Mouse (Mus musculus): Measurements from ENCODE around the gene Twf1. TPM values are rescaled to one million over a fixed set of nuclear protein-coding genes. Genes with fewer than 3 reads are reported as not detected.

The Twf1 gene
- polyA plus RNA-seq, 1 experiment from 2014 or later = 81.7 TPM

GRCm38 (mm10) chr15:94620909-94621308 lies 31.2 kb upstream of the Twf1 start:
- Histone ChIP-seq H3K27me3 (ENCODE audit: insufficient read depth, low read length) (no peaks in the 10 kb centered on the region), H3K27ac (ENCODE audit: low read depth) (no peak overlapping the region), H3K9ac (no peak overlapping the region), H3K9me3 (ENCODE audit: low read depth, low read length) (no peaks in the 10 kb centered on the region), H3K4me2 (no peak overlapping the region), H3K4me3 (ENCODE audit: low read depth, low read length) (no peak overlapping the region), H3K36me3 (ENCODE audit: insufficient read depth) (no peaks in the 10 kb centered on the region), H3K4me1 (ENCODE audit: insufficient read depth) (no peaks in the 10 kb centered on the region)
- ATAC-seq (ENCODE audit: insufficient read depth) (peak; percentile 68; the same call in 1 of the 2 replicates), DNase-seq (peak; percentile 9)
- TF ChIP-seq CTCF (IDR thresholded peaks at IDR 0.05; ENCODE audit: low read depth) = no peak

GRCm38 (mm10) chr15:94616036-94616435 lies 26.3 kb upstream of the Twf1 start:
- Histone ChIP-seq H3K4me3 (ENCODE audit: low read depth, low read length) (no peak overlapping the region), H3K9me3 (ENCODE audit: low read depth, low read length) (no peaks in the 10 kb centered on the region), H3K36me3 (ENCODE audit: insufficient read depth) (no peaks in the 10 kb centered on the region), H3K4me2 (no peak overlapping the region), H3K4me1 (ENCODE audit: insufficient read depth) (no peaks in the 10 kb centered on the region), H3K27me3 (ENCODE audit: insufficient read depth, low read length) (no peaks in the 10 kb centered on the region), H3K9ac (no peak overlapping the region), H3K27ac (ENCODE audit: low read depth) (no peak overlapping the region)
- TF ChIP-seq CTCF (IDR thresholded peaks at IDR 0.05; ENCODE audit: low read depth) = no peak
- ATAC-seq (ENCODE audit: insufficient read depth) = no peak
- 83% methylated on average over 11 of the region's 11 CpGs for WGBS
- no peak for DNase-seq

- DNase-seq = no peak
- no peak overlapping the region for H3K4me2 ChIP-seq
Observed at GRCm38 (mm10) chr15:94607768-94608167, 18.1 kb upstream of the Twf1 start.

GRCm38 (mm10) chr15:94602441-94602840 lies 12.8 kb upstream of the Twf1 start:
- Histone ChIP-seq H3K4me1 (ENCODE audit: insufficient read depth) (no peaks in the 10 kb centered on the region), H3K9ac (no peak overlapping the region), H3K9me3 (ENCODE audit: low read depth, low read length) (no peaks in the 10 kb centered on the region), H3K27me3 (ENCODE audit: insufficient read depth, low read length) (no peaks in the 10 kb centered on the region), H3K4me2 (no peak overlapping the region), H3K4me3 (ENCODE audit: low read depth, low read length) (no peak overlapping the region), H3K36me3 (ENCODE audit: insufficient read depth) (no peaks in the 10 kb centered on the region), H3K27ac (ENCODE audit: low read depth) (no peak overlapping the region)
- 59% methylated on average over 3 of the region's 3 CpGs for WGBS
- TF ChIP-seq CTCF (IDR thresholded peaks at IDR 0.05; ENCODE audit: low read depth) = no peak
- ATAC-seq (ENCODE audit: insufficient read depth) (no peak), DNase-seq (no peak)

More at GRCm38 (mm10) chr15:94607768-94608167, 18.1 kb upstream of the Twf1 start:
- Histone ChIP-seq H3K4me1 (ENCODE audit: insufficient read depth) (no peaks in the 10 kb centered on the region), H3K9ac (no peak overlapping the region), H3K27ac (ENCODE audit: low read depth) (no peak overlapping the region), H3K9me3 (ENCODE audit: low read depth, low read length) (no peaks in the 10 kb centered on the region), H3K36me3 (ENCODE audit: insufficient read depth) (no peaks in the 10 kb centered on the region), H3K27me3 (ENCODE audit: insufficient read depth, low read length) (no peaks in the 10 kb centered on the region), H3K4me3 (ENCODE audit: low read depth, low read length) (no peak overlapping the region)
- WGBS = 89% methylated on average over 8 of the region's 8 CpGs
- TF ChIP-seq CTCF (IDR thresholded peaks at IDR 0.05; ENCODE audit: low read depth) = no peak
- no peak for ATAC-seq (ENCODE audit: insufficient read depth)

GRCm38 (mm10) chr15:94601339-94601738 lies 11.7 kb upstream of the Twf1 start:
- peak; percentile 58 for TF ChIP-seq CTCF (IDR thresholded peaks at IDR 0.05; ENCODE audit: low read depth)
- no peaks in the 10 kb centered on the region for H3K27me3 ChIP-seq (ENCODE audit: insufficient read depth, low read length)
- H3K4me2 ChIP-seq = no peak overlapping the region
- WGBS = 18% methylated on average over 3 of the region's 3 CpGs
- no peaks in the 10 kb centered on the region for H3K36me3 ChIP-seq (ENCODE audit: insufficient read depth)
- no peak overlapping the region for H3K9ac ChIP-seq
- ATAC-seq (ENCODE audit: insufficient read depth) = peak; percentile 73
- no peak overlapping the region for H3K27ac ChIP-seq (ENCODE audit: low read depth)
- no peaks in the 10 kb centered on the region for H3K4me1 ChIP-seq (ENCODE audit: insufficient read depth)
- DNase-seq = peak; percentile 71
- no peak overlapping the region for H3K4me3 ChIP-seq (ENCODE audit: low read depth, low read length)
- H3K9me3 ChIP-seq (ENCODE audit: low read depth, low read length) = no peaks in the 10 kb centered on the region

- DNase-seq = no peak
- Histone ChIP-seq H3K4me3 (ENCODE audit: low read depth, low read length) (no peak overlapping the region), H3K4me1 (ENCODE audit: insufficient read depth) (no peaks in the 10 kb centered on the region), H3K36me3 (ENCODE audit: insufficient read depth) (no peaks in the 10 kb centered on the region), H3K9ac (no peak overlapping the region), H3K4me2 (no peak overlapping the region), H3K27me3 (ENCODE audit: insufficient read depth, low read length) (no peaks in the 10 kb centered on the region), H3K27ac (ENCODE audit: low read depth) (no peak overlapping the region), H3K9me3 (ENCODE audit: low read depth, low read length) (no peaks in the 10 kb centered on the region)
- ATAC-seq (ENCODE audit: insufficient read depth) = no peak
- 61% methylated on average over 11 of the region's 11 CpGs for WGBS
- no peak for TF ChIP-seq CTCF (IDR thresholded peaks at IDR 0.05; ENCODE audit: low read depth)
Observed at GRCm38 (mm10) chr15:94600145-94600707, 10.5 kb upstream of the Twf1 start.

GRCm38 (mm10) chr15:94593586-94593985 lies 3.9 kb upstream of the Twf1 start:
- 82% methylated on average over 1 of the region's 1 CpGs for WGBS
- ATAC-seq (ENCODE audit: insufficient read depth) (no peak), DNase-seq (no peak)
- Histone ChIP-seq H3K27ac (ENCODE audit: low read depth) (no peak overlapping the region), H3K27me3 (ENCODE audit: insufficient read depth, low read length) (no peaks in the 10 kb centered on the region), H3K4me3 (ENCODE audit: low read depth, low read length) (no peak overlapping the region), H3K36me3 (ENCODE audit: insufficient read depth) (no peaks in the 10 kb centered on the region), H3K4me2 (no peak overlapping the region), H3K4me1 (ENCODE audit: insufficient read depth) (no peaks in the 10 kb centered on the region), H3K9ac (no peak overlapping the region), H3K9me3 (ENCODE audit: low read depth, low read length) (no peaks in the 10 kb centered on the region)
- no peak for TF ChIP-seq CTCF (IDR thresholded peaks at IDR 0.05; ENCODE audit: low read depth)
